Mouse (Mus musculus): ENCODE results near the gene Syt7.
A peak's percentile ranks its signal among the peaks of the same experiment; 100 is the strongest.

- no peak for TF ChIP-seq ZNF384 (IDR thresholded peaks at IDR 0.05; ENCODE audit: low read depth, low read length)
- TF ChIP-seq MYC (IDR thresholded peaks at IDR 0.05; ENCODE audit: low read depth, low read length): no peak
- TF ChIP-seq MAFK (IDR thresholded peaks at IDR 0.05; ENCODE audit: insufficient replicate concordance, low read length): no peak
- no peak for TF ChIP-seq RCOR1 (conservative IDR thresholded peaks at IDR 0.05; ENCODE audit: low read depth, low read length)
- TF ChIP-seq HCFC1 (IDR thresholded peaks at IDR 0.05; ENCODE audit: low read depth, low read length): no peak
- TF ChIP-seq CTCF (conservative IDR thresholded peaks at IDR 0.05 in 1 of 2, IDR thresholded peaks at IDR 0.05 in 1 of 2; ENCODE audit: low read depth in 2 of 2, low read length in 2 of 2): peak; percentile 67 to 93
- TF ChIP-seq USF1 (IDR thresholded peaks at IDR 0.05; ENCODE audit: low read depth, low read length): no peak
- TF ChIP-seq E2F4 (IDR thresholded peaks at IDR 0.05; ENCODE audit: insufficient replicate concordance, low read depth, low read length): no peak
Observed at GRCm38 (mm10) chr19:10449708-10450107, 60.8 kb downstream of the Syt7 start.

Data from CH12.LX (cell line).